Mouse (Mus musculus) liver, embryonic 14.5 days (tissue): ENCODE data around the gene Col6a3.

Source experiments
- CTCF ChIP-seq: IDR thresholded peaks from 2 replicates; pipeline ENCODE4 v1.5.1; 2016; ENCODE audit warnings: antibody characterized with exemption, low read depth, control low read depth
- EP300 ChIP-seq: IDR thresholded peaks from 2 replicates; pipeline ENCODE4 v1.6.1; 2016; ENCODE audit warnings: antibody characterized with exemption, low read depth

DNA sequence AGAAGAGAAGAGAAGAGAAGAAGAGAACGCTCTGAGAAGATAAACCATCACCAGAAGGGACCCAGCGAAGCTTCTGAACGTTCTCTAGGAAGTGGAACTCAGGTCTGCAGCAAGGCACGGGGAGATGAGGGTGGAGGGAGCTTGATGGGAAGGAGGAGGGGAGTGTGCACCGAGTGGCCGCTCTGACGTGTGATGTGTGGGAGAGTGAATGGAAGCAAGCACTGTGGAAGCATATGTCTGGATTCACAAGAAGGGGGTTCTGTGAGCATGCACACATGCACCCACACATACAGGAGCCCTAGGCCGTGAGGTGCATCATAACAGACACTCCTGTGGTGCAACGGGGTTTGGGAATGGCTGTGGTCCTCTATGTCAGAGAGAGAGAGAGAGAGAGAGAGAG, 34.8 kb downstream of the Col6a3 start:
- TF ChIP-seq CTCF (no peak), EP300 (no peak)
